Mouse (Mus musculus) heart, adult 2 months (tissue): ENCODE data around the gene Rpl3l.

Source experiments
- CTCF ChIP-seq: fragments of 200-600 bp; IDR thresholded peaks from 2 replicates; pipeline ENCODE4 v1.8.1; 2022; ENCODE audit warnings: antibody characterized with exemption, mild to moderate bottlenecking, moderate library complexity
- POLR2A ChIP-seq: fragments of 200-500 bp; IDR thresholded peaks from 2 replicates; pipeline ENCODE4 v1.6.1; 2011; ENCODE audit warnings: mild to moderate bottlenecking, low read depth, low read length, control low read depth; ENCODE audit not compliant: insufficient read depth

- TF ChIP-seq CTCF (no peak), POLR2A (no peak)
These were observed 41.5 kb downstream of the Rpl3l start for GRCm38 (mm10) chr17:24769146-24769545.
